Mouse (Mus musculus) neural tube, embryonic 10.5 days (tissue): ENCODE data around the gene Gtf2ird2.

Experiments used
- DNase-seq: peaks from one replicate; pipeline ENCODE4 v3.0.0-alpha.2; 2017; ENCODE audit warnings: low spot score; ENCODE audit errors: extremely low spot score

The Gtf2ird2 gene

DNA sequence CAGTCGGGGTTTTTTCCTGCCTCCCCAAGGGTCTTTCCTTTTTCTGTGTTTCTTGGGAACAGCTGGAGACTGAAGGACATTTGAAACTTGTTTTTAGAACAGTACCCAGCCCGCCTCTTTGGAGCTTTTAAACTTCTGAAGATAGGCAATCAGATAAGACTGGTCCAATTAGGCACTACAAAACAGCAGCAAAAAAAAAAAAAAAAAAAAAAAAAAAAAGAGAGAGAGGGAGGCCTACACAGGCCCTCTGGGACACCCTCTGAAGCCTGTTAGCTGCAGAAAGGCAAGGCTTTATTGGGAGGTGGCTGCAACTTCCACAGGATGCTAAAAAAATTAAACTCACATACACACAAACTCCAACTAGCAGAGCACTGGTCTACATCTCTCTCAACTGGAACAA, 82.1 kb downstream of the Gtf2ird2 start:
- no peak for DNase-seq

GRCm38 (mm10) chr5:134266404-134266803, 82.6 kb downstream of the Gtf2ird2 start:
- DNase-seq = no peak

DNA sequence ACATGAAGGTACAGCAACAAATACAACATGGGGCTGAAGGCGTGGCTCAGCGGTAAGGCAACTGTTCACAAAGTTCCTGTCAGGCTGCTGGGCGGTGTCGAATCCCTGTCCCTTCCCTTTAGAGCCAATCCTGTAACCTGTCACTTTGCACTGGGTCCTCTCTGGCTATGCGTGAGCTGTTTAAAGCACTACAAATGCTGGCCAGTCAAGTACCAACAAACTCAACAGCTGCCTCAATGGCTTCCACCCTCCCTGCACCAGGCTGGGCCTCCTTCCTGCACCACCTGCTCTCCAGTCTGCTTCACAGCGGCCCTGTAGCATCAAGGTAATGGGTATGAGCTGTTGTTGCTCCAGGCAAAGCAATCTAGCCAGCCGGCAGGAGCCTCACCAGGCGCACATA, 84.9 kb downstream of the Gtf2ird2 start:
- no peak for DNase-seq

DNA sequence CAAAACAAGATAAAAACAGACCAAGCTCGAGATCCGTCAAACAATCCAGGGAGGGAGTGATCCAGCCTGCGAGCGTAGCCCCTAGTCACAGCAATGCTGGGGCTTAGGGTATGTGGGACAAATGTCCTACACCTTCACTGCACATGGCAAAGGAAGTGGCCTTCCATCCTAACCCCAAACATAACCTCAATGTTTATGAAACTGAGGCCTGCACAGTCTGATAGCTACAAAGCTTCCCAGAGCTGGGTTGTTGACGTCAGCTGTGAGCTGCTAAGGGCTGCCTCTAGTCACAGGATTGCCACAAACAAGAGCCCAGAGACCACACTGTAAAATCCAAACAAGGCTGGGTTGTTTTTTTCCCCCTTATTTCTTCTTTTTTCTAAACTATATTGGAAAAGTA, 85.9 kb downstream of the Gtf2ird2 start:
- no peak for DNase-seq

DNA sequence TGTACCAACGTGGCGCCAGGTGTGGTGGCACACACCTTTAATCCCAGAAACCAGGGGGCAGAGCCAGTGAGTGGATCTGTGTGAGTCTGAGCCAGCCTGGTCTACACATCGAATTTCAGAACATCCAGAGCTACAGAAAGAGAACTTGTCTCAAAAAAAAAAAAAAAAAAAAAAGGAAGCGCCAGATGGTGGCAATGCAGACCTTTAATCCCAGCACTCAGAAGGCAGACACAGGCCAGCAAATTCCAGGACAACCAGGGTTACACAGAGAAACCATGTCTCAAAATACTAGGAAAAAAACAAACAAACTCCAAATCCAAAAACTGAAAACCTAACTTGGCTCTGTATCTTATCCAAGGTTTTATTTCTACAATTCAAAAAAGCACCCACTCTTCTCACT, 86.7 kb downstream of the Gtf2ird2 start:
- DNase-seq = no peak

- no peak for DNase-seq
Observed at GRCm38 (mm10) chr5:134271421-134271820, 87.6 kb downstream of the Gtf2ird2 start.

- DNase-seq = no peak
Observed at GRCm38 (mm10) chr5:134272761-134273160, 88.9 kb downstream of the Gtf2ird2 start.

DNA sequence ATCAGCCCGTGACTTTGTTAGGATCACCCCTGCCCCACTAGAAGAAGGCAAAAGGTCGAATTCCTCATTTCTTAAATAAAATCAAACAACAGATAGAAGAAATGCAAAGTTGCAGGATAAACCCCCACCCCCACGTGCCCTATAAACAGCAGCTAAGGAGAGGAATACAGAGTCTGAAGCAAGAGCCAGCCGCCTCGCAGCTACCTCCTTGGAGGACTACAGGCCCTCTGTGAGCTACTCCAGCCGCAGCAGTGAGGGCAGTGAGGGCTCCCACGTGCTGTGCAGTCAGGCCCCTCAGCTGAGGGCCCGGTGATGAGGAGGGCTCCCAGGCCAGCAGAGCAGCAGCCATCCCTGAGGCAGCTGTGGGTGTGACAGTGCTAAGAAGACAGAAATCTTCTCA, 89.9 kb downstream of the Gtf2ird2 start:
- no peak for DNase-seq
